Mouse (Mus musculus): ENCODE data around the gene Hnrnpl. TPM values are rescaled to one million over a fixed set of nuclear protein-coding genes. Genes with fewer than 3 reads are reported as not detected.

Gene Hnrnpl
- total and polyA plus RNA-seq, 3 experiments: 296 to 645 (median 371) TPM

- TF ChIP-seq TBP (conservative IDR thresholded peaks at IDR 0.05; ENCODE audit: low read depth, low read length): no peak
- TF ChIP-seq POLR2A (IDR thresholded peaks at IDR 0.05; ENCODE audit: low read depth, low read length): peak; percentile 46; the same call in 1 of the 2 replicates
- peak overlapping the region; percentile 61 for H3K27ac ChIP-seq (ENCODE audit: insufficient read depth, low read depth)
- peaks cover 48 to 56% of the 10 kb centered on the region in 2 experiments for H3K36me3 ChIP-seq (replicated peaks in 1 of 2; ENCODE audit: control insufficient read depth in 1 of 2, insufficient read depth in 1 of 2, low read length in 1 of 2)
- in situ Hi-C loops (cut with MboI; ENCODE audit: low pct_ligation_motif_present, low pct_unique_long_range_greater_than_20kb, low sequenced_read_pairs): no loop called here
- H3K9ac ChIP-seq (ENCODE audit: insufficient read depth, low read depth): no peak overlapping the region
- peak overlapping the region in 1 of 3 experiments; percentile 22 for H3K4me3 ChIP-seq (replicated peaks in 1 of 3; ENCODE audit: low read depth in 2 of 3, low read length in 2 of 3, poor library complexity in 1 of 3)
- H3K9me3 ChIP-seq (replicated peaks; ENCODE audit: low read length): no peaks in the 10 kb centered on the region
- dilution Hi-C loops (cut with MboI; ENCODE audit: extremely low pct_ligation_motif_present, extremely low pct_unique_long_range_greater_than_20kb, low sequenced_read_pairs): no loop called here
- no peak overlapping the region for H3K4me2 ChIP-seq (ENCODE audit: insufficient read depth, low read depth, poor library complexity, severe bottlenecking)
- peaks cover 18% of the 10 kb centered on the region for H3K79me2 ChIP-seq (replicated peaks; ENCODE audit: control insufficient read depth, extremely low read depth, insufficient read depth, poor library complexity, severe bottlenecking)
- peaks cover 32 to 75% of the 10 kb centered on the region in 2 experiments for H3K4me1 ChIP-seq (ENCODE audit: control insufficient read depth in 1 of 2, insufficient read depth in 2 of 2)
- no peaks in the 10 kb centered on the region for H3K27me3 ChIP-seq (replicated peaks)
- DNase-seq (ENCODE audit: extremely low read depth): no peak
Measured at GRCm38 (mm10) chr7:28822556-28822955, 14.2 kb downstream of the Hnrnpl start.

GRCm38 (mm10) chr7:28822993-28823903, 14.9 kb downstream of the Hnrnpl start:
- DNase-seq (ENCODE audit: extremely low read depth): no peak
- Histone ChIP-seq H3K4me1 (ENCODE audit: control insufficient read depth in 1 of 2, insufficient read depth in 2 of 2) (peaks cover 29 to 68% of the 10 kb centered on the region in 2 experiments), H3K79me2 (replicated peaks; ENCODE audit: control insufficient read depth, extremely low read depth, insufficient read depth, poor library complexity, severe bottlenecking) (peaks cover 12% of the 10 kb centered on the region), H3K27ac (ENCODE audit: insufficient read depth, low read depth) (peak overlapping the region; percentile 61), H3K4me2 (ENCODE audit: insufficient read depth, low read depth, poor library complexity, severe bottlenecking) (no peak overlapping the region), H3K27me3 (replicated peaks) (no peaks in the 10 kb centered on the region), H3K9me3 (replicated peaks; ENCODE audit: low read length) (no peaks in the 10 kb centered on the region), H3K9ac (ENCODE audit: insufficient read depth, low read depth) (no peak overlapping the region), H3K4me3 (replicated peaks in 1 of 3; ENCODE audit: low read depth in 2 of 3, low read length in 2 of 3, poor library complexity in 1 of 3) (no peak overlapping the region), H3K36me3 (replicated peaks in 1 of 2; ENCODE audit: control insufficient read depth in 1 of 2, insufficient read depth in 1 of 2, low read length in 1 of 2) (peaks cover 41 to 49% of the 10 kb centered on the region in 2 experiments)
- dilution Hi-C loops (cut with MboI; ENCODE audit: extremely low pct_ligation_motif_present, extremely low pct_unique_long_range_greater_than_20kb, low sequenced_read_pairs) (no loop called here), in situ Hi-C loops (cut with MboI; ENCODE audit: low pct_ligation_motif_present, low pct_unique_long_range_greater_than_20kb, low sequenced_read_pairs) (no loop called here)
- TF ChIP-seq ZNF384 (IDR thresholded peaks at IDR 0.05; ENCODE audit: low read depth, low read length): no peak
- TF ChIP-seq GABPA (IDR thresholded peaks at IDR 0.05; ENCODE audit: insufficient replicate concordance, low read depth, low read length): no peak
- TF ChIP-seq KAT2A (IDR thresholded peaks at IDR 0.05; ENCODE audit: insufficient replicate concordance, low read length): no peak
- no peak for TF ChIP-seq CHD1 (IDR thresholded peaks at IDR 0.05; ENCODE audit: low read depth, low read length)
- no peak for TF ChIP-seq BHLHE40 (IDR thresholded peaks at IDR 0.05; ENCODE audit: low read depth, low read length)
- no peak for TF ChIP-seq MEF2A (IDR thresholded peaks at IDR 0.05; ENCODE audit: borderline replicate concordance, low read depth, low read length)
- 0 out of 2 replicates have a peak, but pooled peaks have one; percentile 31 for TF ChIP-seq MAZ (IDR thresholded peaks at IDR 0.05; ENCODE audit: low read depth, low read length)
- no peak for TF ChIP-seq ZKSCAN1 (IDR thresholded peaks at IDR 0.05; ENCODE audit: borderline replicate concordance, low read depth, low read length)
- TF ChIP-seq SMC3 (IDR thresholded peaks at IDR 0.05; ENCODE audit: low read depth, low read length): no peak
- no peak for TF ChIP-seq USF2 (conservative IDR thresholded peaks at IDR 0.05; ENCODE audit: low read depth, low read length)
- TF ChIP-seq ETS1 (conservative IDR thresholded peaks at IDR 0.05; ENCODE audit: low read depth, low read length): no peak
- TF ChIP-seq JUND (conservative IDR thresholded peaks at IDR 0.05; ENCODE audit: low read depth, low read length): no peak
- TF ChIP-seq CHD2 (IDR thresholded peaks at IDR 0.05; ENCODE audit: low read length): peak; percentile 40
- TF ChIP-seq NELFE (IDR thresholded peaks at IDR 0.05; ENCODE audit: low read depth, low read length): no peak
- TF ChIP-seq CTCF (conservative IDR thresholded peaks at IDR 0.05 in 1 of 2, IDR thresholded peaks at IDR 0.05 in 1 of 2; ENCODE audit: low read depth in 2 of 2, low read length in 2 of 2): no peak
- peak; percentile 99 for TF ChIP-seq POLR2AphosphoS2 (IDR thresholded peaks at IDR 0.05; ENCODE audit: low read depth, low read length)
- no peak for TF ChIP-seq ZMIZ1 (IDR thresholded peaks at IDR 0.05; ENCODE audit: low read depth, low read length)
- no peak for TF ChIP-seq MAX (IDR thresholded peaks at IDR 0.05; ENCODE audit: low read length)
- no peak for TF ChIP-seq E2F4 (IDR thresholded peaks at IDR 0.05; ENCODE audit: insufficient replicate concordance, low read depth, low read length)
- no peak for TF ChIP-seq NRF1 (IDR thresholded peaks at IDR 0.05; ENCODE audit: low read depth, low read length)
- TF ChIP-seq MYC (IDR thresholded peaks at IDR 0.05; ENCODE audit: low read depth, low read length): no peak
- no peak for TF ChIP-seq RCOR1 (conservative IDR thresholded peaks at IDR 0.05; ENCODE audit: low read depth, low read length)
- no peak for TF ChIP-seq HCFC1 (IDR thresholded peaks at IDR 0.05; ENCODE audit: low read depth, low read length)
- TF ChIP-seq TBP (conservative IDR thresholded peaks at IDR 0.05; ENCODE audit: low read depth, low read length): no peak
- TF ChIP-seq RAD21 (IDR thresholded peaks at IDR 0.05; ENCODE audit: low read depth, low read length): no peak
- TF ChIP-seq ELF1 (IDR thresholded peaks at IDR 0.05; ENCODE audit: low read depth, low read length): no peak
- no peak for TF ChIP-seq SIN3A (IDR thresholded peaks at IDR 0.05; ENCODE audit: low read length)

Measured in CH12.LX (cell line).